Comparison of ENCODE assay signal across 9 mouse cellular contexts in genomic region chr9:44487441-44487840, GRCm38 (mm10). TPM values are rescaled to one million over a fixed set of nuclear protein-coding genes. Genes with fewer than 3 reads are reported as not detected.
DNase-seq lines count a peak whose midpoint lies in the region.
"Had no signal": no experiment of that assay in that cellular context is flagged by ENCODE, and none has a peak within 500 bp of the region (broad histone marks: within the 10 kb centered on the region; RNA-seq: fewer than 3 reads in every experiment).

No protein-coding gene starts in this region.

- DNase-seq in cerebellum, adult 18-20 months: peak; percentile 49 to 59
- DNase-seq in cerebellum, adult 11 months: no peak
- peak; percentile 33 to 55 for DNase-seq in cerebellum, postnatal 10 days
- peak; percentile 91 for DNase-seq in heart, adult 8-10 months (ENCODE audit: low spot score)
- peak; percentile 86 for DNase-seq in kidney, adult 18-20 months
- peak; percentile 95 to 98 for DNase-seq in lung, adult 18-20 months
- DNase-seq in ovary, postnatal 10 days (ENCODE audit: low spot score): peak; percentile 41
- DNase-seq in thymus, postnatal 10 days (ENCODE audit: low spot score in 2 of 2): no peak

RNA-seq across cellular contexts. Expression of gene Bcl9l, which starts 4.8 kb away (rescaled TPM):
- 10 to 100 TPM; 51.6 to 56.9 (median 53.9) TPM for total RNA-seq in heart, adult 8-10 months (2022)

RNA-seq across cellular contexts. Expression of gene Upk2, which starts 32.7 kb away (rescaled TPM):
- total RNA-seq in heart, adult 8-10 months (2022): under 1 TPM in 2 of 4 experiments, not detected in 2; 0.26 to 0.28 TPM
- total RNA-seq: common myeloid progenitor, adult 5-6 weeks had no signal

RNA-seq across cellular contexts. Expression of gene Foxr1, which starts 46.5 kb away (rescaled TPM):
- not detected for total RNA-seq in heart, adult 8-10 months (2022)
- total RNA-seq: common myeloid progenitor, adult 5-6 weeks had no signal

Comparison
In these comparisons a context has a peak if more than half of its experiments do, and no peak if none do; other contexts are left out.
1. DNase-seq: peak in cerebellum, adult 18-20 months (2 of 2), cerebellum, postnatal 10 days (2 of 2), heart, adult 8-10 months (single experiment), kidney, adult 18-20 months (single experiment), lung, adult 18-20 months (2 of 2) and ovary, postnatal 10 days (single experiment); none in cerebellum, adult 11 months (single experiment) and thymus, postnatal 10 days (0 of 2).